Mouse (Mus musculus): Measurements from ENCODE around the gene Pgls. TPM values are rescaled to one million over a fixed set of nuclear protein-coding genes. Genes with fewer than 3 reads are reported as not detected.

The Pgls gene
- total and polyA plus RNA-seq, 2 experiments = 111 to 119 TPM

DNA sequence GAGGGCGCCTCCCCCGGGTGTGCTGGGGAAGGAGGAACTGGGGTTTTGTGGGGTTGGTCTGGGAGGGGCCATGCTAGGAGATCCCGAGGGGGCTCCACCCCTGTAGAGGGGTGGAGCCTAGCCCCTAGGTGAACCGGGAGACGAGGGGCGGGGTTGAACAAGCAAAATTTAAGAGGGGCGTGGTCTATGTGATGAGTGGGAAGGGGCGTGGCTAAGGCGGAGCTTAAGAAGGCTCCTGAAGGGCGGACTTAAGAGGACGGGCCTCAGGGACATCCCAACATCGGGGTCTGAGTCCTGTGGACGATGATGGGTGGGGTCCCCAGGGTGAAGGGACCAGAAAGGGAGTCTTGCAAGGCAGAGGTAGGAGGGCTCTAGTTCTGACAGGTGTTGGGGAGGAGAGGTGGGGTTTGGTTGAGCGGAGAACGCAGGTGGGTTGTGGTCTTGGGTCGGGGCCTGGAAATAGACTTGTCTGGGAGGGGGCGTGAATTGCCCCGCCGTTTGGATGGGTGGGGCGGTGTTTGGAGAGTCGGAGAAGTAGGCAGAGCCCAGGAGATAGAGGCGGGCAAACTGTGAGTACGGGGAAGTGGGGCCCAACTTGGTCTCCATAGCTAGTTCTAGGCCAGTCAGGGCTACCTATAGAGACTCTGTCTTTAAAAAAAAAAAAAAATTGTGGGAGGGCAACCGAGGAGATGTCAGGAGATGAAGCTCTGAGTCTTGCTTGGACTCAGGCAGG lies 32.9 kb upstream of the Pgls start:
- Histone ChIP-seq H3K79me2 (ENCODE audit: control insufficient read depth, insufficient read depth, low read length) (no peaks in the 10 kb centered on the region), H3K36me3 (ENCODE audit: control insufficient read depth, insufficient read depth, low read length) (no peaks in the 10 kb centered on the region), H3K27me3 (ENCODE audit: control insufficient read depth, insufficient read depth, low read length) (peaks cover 13% of the 10 kb centered on the region), H3K4me1 (ENCODE audit: control insufficient read depth, insufficient read depth, low read length) (peaks cover 8% of the 10 kb centered on the region; the same call in 1 of the 2 replicates), H3K9ac (ENCODE audit: low read depth, low read length) (no peak overlapping the region), H3K27ac (replicated peaks; ENCODE audit: insufficient read depth, low read depth, low read length) (no peak overlapping the region), H3K4me3 (ENCODE audit: insufficient read depth, low read depth, low read length) (peak overlapping the region; percentile 71)
- peak; percentile 67 for DNase-seq (ENCODE audit: extremely low read depth, low read depth, low spot score)
- 7% methylated on average over 24 of the region's 24 CpGs for WGBS
- TF ChIP-seq POLR2A (IDR thresholded peaks at IDR 0.05; ENCODE audit: extremely low read depth, insufficient read depth, low read length) = no peak
- TF ChIP-seq CTCF (IDR thresholded peaks at IDR 0.05; ENCODE audit: low read depth, low read length) = no peak

DNA sequence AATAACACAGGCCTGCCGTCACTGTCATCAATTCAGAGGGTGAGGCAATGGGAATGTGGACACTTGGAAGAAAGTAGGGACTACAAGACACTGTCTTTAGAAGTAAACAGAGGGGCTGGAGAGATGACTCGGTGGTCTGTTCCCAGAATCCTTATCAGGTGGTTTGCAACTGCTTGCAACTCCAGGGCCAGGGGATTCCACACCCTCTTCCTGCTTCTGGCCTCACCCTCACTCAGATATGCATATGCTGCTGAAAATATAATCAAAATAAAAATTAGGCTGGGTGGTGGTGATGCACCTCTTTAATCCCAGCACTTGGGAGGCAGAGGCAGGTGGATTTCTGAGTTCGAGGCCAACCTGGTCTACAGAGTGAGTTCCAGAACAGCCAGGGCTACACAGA lies 31.9 kb upstream of the Pgls start:
- H3K79me2 ChIP-seq (ENCODE audit: control insufficient read depth, insufficient read depth, low read length) = no peaks in the 10 kb centered on the region
- H3K36me3 ChIP-seq (ENCODE audit: control insufficient read depth, insufficient read depth, low read length) = no peaks in the 10 kb centered on the region
- no peak for DNase-seq (ENCODE audit: extremely low read depth, low read depth, low spot score)
- H3K4me3 ChIP-seq (ENCODE audit: insufficient read depth, low read depth, low read length) = no peak overlapping the region
- no peak overlapping the region for H3K27ac ChIP-seq (replicated peaks; ENCODE audit: insufficient read depth, low read depth, low read length)
- no peak for TF ChIP-seq CTCF (IDR thresholded peaks at IDR 0.05; ENCODE audit: low read depth, low read length)
- no peak for TF ChIP-seq POLR2A (IDR thresholded peaks at IDR 0.05; ENCODE audit: extremely low read depth, insufficient read depth, low read length)
- H3K9ac ChIP-seq (ENCODE audit: low read depth, low read length) = no peak overlapping the region
- 68% methylated on average over 3 of the region's 3 CpGs for WGBS
- peaks cover 13% of the 10 kb centered on the region for H3K27me3 ChIP-seq (ENCODE audit: control insufficient read depth, insufficient read depth, low read length)
- H3K4me1 ChIP-seq (ENCODE audit: control insufficient read depth, insufficient read depth, low read length) = peaks cover 8% of the 10 kb centered on the region; the same call in 1 of the 2 replicates

DNA sequence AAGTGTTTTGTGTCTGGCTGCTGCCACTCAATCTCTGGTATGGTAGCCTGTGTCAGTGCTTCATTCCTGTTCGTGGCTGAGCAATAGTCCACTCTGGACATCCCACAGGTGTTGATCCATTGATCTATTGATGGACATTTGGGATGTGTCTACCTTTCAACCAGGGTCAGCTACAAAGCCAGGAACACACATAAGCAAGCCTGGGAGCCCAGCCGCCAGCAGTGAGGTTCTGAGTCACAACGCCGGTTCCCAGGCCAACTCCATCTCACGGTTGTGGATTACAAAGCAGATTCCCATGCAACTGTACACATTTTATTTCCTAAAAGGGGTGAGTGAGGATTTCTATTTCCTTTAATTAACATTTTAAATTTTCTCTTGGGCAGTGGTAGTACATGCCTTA lies 31.2 kb upstream of the Pgls start:
- Histone ChIP-seq H3K4me3 (ENCODE audit: insufficient read depth, low read depth, low read length) (no peak overlapping the region), H3K9ac (ENCODE audit: low read depth, low read length) (no peak overlapping the region), H3K4me1 (ENCODE audit: control insufficient read depth, insufficient read depth, low read length) (peaks cover 8% of the 10 kb centered on the region; the same call in 1 of the 2 replicates), H3K79me2 (ENCODE audit: control insufficient read depth, insufficient read depth, low read length) (no peaks in the 10 kb centered on the region), H3K27me3 (ENCODE audit: control insufficient read depth, insufficient read depth, low read length) (peaks cover 13% of the 10 kb centered on the region), H3K27ac (replicated peaks; ENCODE audit: insufficient read depth, low read depth, low read length) (no peak overlapping the region), H3K36me3 (ENCODE audit: control insufficient read depth, insufficient read depth, low read length) (no peaks in the 10 kb centered on the region)
- TF ChIP-seq CTCF (IDR thresholded peaks at IDR 0.05; ENCODE audit: low read depth, low read length) = no peak
- TF ChIP-seq POLR2A (IDR thresholded peaks at IDR 0.05; ENCODE audit: extremely low read depth, insufficient read depth, low read length) = no peak
- 86% methylated on average over 5 of the region's 5 CpGs for WGBS
- DNase-seq (ENCODE audit: extremely low read depth, low read depth, low spot score) = no peak

DNA sequence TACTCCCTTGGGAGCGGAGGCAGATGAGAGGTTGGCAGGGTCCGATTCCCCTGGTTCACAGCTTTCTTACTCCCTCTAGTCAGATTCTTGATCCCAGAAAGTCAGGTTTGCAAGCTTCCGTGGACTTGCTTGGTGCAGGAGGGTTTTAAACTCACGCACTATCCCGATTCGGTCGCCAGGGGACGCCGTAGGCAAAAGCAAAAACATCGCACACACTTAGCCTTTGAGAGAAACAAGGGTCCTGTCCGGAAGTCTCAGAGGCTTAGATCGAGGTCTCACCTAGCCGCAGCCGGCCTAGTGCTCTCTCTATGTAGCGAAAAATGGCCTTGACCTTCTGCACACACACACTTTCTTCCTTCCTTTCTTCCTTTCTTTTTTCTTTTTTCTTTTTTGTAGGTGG lies 30.6 kb upstream of the Pgls start:
- peak; percentile 64 for DNase-seq (ENCODE audit: extremely low read depth, low read depth, low spot score)
- H3K36me3 ChIP-seq (ENCODE audit: control insufficient read depth, insufficient read depth, low read length) = no peaks in the 10 kb centered on the region
- H3K9ac ChIP-seq (ENCODE audit: low read depth, low read length) = no peak overlapping the region
- no peak overlapping the region for H3K4me3 ChIP-seq (ENCODE audit: insufficient read depth, low read depth, low read length)
- TF ChIP-seq CTCF (IDR thresholded peaks at IDR 0.05; ENCODE audit: low read depth, low read length) = peak; percentile 97
- TF ChIP-seq POLR2A (IDR thresholded peaks at IDR 0.05; ENCODE audit: extremely low read depth, insufficient read depth, low read length) = no peak
- H3K4me1 ChIP-seq (ENCODE audit: control insufficient read depth, insufficient read depth, low read length) = peaks cover 8% of the 10 kb centered on the region; the same call in 1 of the 2 replicates
- peaks cover 13% of the 10 kb centered on the region for H3K27me3 ChIP-seq (ENCODE audit: control insufficient read depth, insufficient read depth, low read length)
- no peaks in the 10 kb centered on the region for H3K79me2 ChIP-seq (ENCODE audit: control insufficient read depth, insufficient read depth, low read length)
- no peak overlapping the region for H3K27ac ChIP-seq (replicated peaks; ENCODE audit: insufficient read depth, low read depth, low read length)
- WGBS = 3% methylated on average over 15 of the region's 15 CpGs

DNA sequence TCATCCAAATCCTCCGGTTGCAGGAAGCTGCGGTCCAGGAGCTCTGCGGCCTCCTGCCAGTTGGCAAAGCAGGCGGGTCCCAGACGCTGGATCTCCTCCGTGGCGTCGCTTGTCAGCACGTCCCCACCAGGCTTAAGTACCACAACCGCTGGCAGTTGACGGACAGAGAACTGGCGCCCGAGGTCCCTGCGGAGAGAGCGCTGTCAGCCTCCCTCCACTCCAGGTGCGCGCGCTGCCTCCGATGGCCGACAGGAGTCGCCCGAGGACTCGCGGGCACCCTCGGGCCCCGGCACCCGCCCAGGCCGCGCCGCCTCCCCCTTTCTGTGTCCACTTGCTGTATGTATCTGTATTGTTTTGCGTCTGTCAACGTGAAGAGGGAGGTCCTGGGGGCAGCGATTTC lies 29.2 kb upstream of the Pgls start:
- peak overlapping the region; percentile 9; the same call in 1 of the 2 replicates for H3K4me3 ChIP-seq (ENCODE audit: insufficient read depth, low read depth, low read length)
- peaks cover 8% of the 10 kb centered on the region; the same call in 1 of the 2 replicates for H3K4me1 ChIP-seq (ENCODE audit: control insufficient read depth, insufficient read depth, low read length)
- WGBS = 2% methylated on average over 33 of the region's 33 CpGs
- H3K79me2 ChIP-seq (ENCODE audit: control insufficient read depth, insufficient read depth, low read length) = no peaks in the 10 kb centered on the region
- no peaks in the 10 kb centered on the region for H3K36me3 ChIP-seq (ENCODE audit: control insufficient read depth, insufficient read depth, low read length)
- H3K27ac ChIP-seq (replicated peaks; ENCODE audit: insufficient read depth, low read depth, low read length) = no peak overlapping the region
- TF ChIP-seq POLR2A (IDR thresholded peaks at IDR 0.05; ENCODE audit: extremely low read depth, insufficient read depth, low read length) (no peak), CTCF (IDR thresholded peaks at IDR 0.05; ENCODE audit: low read depth, low read length) (peak; percentile 81)
- DNase-seq (ENCODE audit: extremely low read depth, low read depth, low spot score) = no peak
- H3K9ac ChIP-seq (ENCODE audit: low read depth, low read length) = peak overlapping the region; percentile 3; the same call in 1 of the 2 replicates
- H3K27me3 ChIP-seq (ENCODE audit: control insufficient read depth, insufficient read depth, low read length) = peaks cover 13% of the 10 kb centered on the region

DNA sequence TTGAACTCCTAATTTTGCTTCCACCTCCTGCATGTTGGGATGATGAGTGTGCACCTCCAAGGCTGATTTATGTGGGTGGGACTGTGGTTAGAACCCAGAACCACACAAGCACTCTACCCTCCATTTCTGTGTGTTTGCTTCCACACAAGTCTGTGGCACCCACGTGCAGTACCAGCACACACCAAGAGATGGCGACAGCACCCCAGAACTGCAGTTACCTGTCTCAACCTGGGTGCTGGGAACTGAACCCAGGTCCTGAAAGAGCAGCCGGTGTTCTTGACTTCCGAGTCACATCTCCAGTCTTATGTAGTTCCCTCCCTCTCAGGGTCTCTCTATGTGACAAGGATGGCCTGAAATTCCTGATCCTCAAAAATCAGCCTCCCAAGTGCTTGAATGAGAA lies 28.0 kb upstream of the Pgls start:
- no peak for DNase-seq (ENCODE audit: extremely low read depth, low read depth, low spot score)
- Histone ChIP-seq H3K36me3 (ENCODE audit: control insufficient read depth, insufficient read depth, low read length) (no peaks in the 10 kb centered on the region), H3K27ac (replicated peaks; ENCODE audit: insufficient read depth, low read depth, low read length) (no peak overlapping the region), H3K9ac (ENCODE audit: low read depth, low read length) (no peak overlapping the region), H3K4me1 (ENCODE audit: control insufficient read depth, insufficient read depth, low read length) (peaks cover 7% of the 10 kb centered on the region; the same call in 1 of the 2 replicates), H3K4me3 (ENCODE audit: insufficient read depth, low read depth, low read length) (no peak overlapping the region), H3K27me3 (ENCODE audit: control insufficient read depth, insufficient read depth, low read length) (0 out of 2 replicates have a peak, but pooled peaks cover 7% of the 10 kb centered on the region), H3K79me2 (ENCODE audit: control insufficient read depth, insufficient read depth, low read length) (no peaks in the 10 kb centered on the region)
- 86% methylated on average over 4 of the region's 4 CpGs for WGBS
- TF ChIP-seq POLR2A (IDR thresholded peaks at IDR 0.05; ENCODE audit: extremely low read depth, insufficient read depth, low read length) (no peak), CTCF (IDR thresholded peaks at IDR 0.05; ENCODE audit: low read depth, low read length) (no peak)

All from liver, adult 2 months (tissue).